Mouse (Mus musculus) hindbrain, embryonic 15.5 days (tissue): Measurements from ENCODE around the gene Gpr152. TPM values are rescaled to one million over a fixed set of nuclear protein-coding genes. Genes with fewer than 3 reads are reported as not detected.

Experiments
- ATAC-seq: fragments of 200-750 bp; cut with Nextera tagmentation; 2 replicates; pipeline ENCODE4 v1.8.0; 2017; ENCODE audit warnings: low read depth, moderate number of reproducible peaks, moderate TSS enrichment; ENCODE audit not compliant: low FRiP score
- H3K27ac ChIP-seq: fragments of 300-500 bp; sonication (generic); replicated peaks from 2 replicates; pipeline ENCODE4 v1.5.1; 2015; ENCODE audit warnings: mild to moderate bottlenecking, inconsistent platforms
- H3K27me3 ChIP-seq: fragments of 300-500 bp; sonication (generic); 2 replicates; pipeline ENCODE4 v1.6.1; 2015; ENCODE audit warnings: control low read depth, inconsistent platforms
- H3K36me3 ChIP-seq: fragments of 300-500 bp; sonication (generic); 2 replicates; pipeline ENCODE4 v1.6.1; 2015; ENCODE audit warnings: control low read depth, inconsistent platforms
- H3K4me1 ChIP-seq: fragments of 300-500 bp; sonication (generic); replicated peaks from 2 replicates; pipeline ENCODE4 v1.6.1; 2015; ENCODE audit warnings: control low read depth, inconsistent platforms
- H3K4me2 ChIP-seq: fragments of 300-500 bp; sonication (generic); 2 replicates; pipeline ENCODE4 v1.6.1; 2015; ENCODE audit warnings: moderate library complexity, mild to moderate bottlenecking, inconsistent platforms
- H3K4me3 ChIP-seq: fragments of 300-500 bp; sonication (generic); 2 replicates; pipeline ENCODE4 v1.5.1; 2015; ENCODE audit warnings: mild to moderate bottlenecking, inconsistent platforms
- H3K9ac ChIP-seq: fragments of 300-500 bp; sonication (generic); 2 replicates; pipeline ENCODE4 v1.6.1; 2015; ENCODE audit warnings: inconsistent platforms
- H3K9me3 ChIP-seq: fragments of 300-500 bp; sonication (generic); 2 replicates; pipeline ENCODE4 v1.6.1; 2016; ENCODE audit warnings: control low read depth, inconsistent platforms
- WGBS: fragments of 180-500 bp; shearing (Covaris S2); methylation state at CpG from one replicate; pipeline ENCODE4 v1.1.7; 2015; 5-methylcytosine and 5-hydroxymethylcytosine counted together
- polyA plus RNA-seq: library from polyadenylated mRNA; unstranded; fragments of >200 nt; fragmentation: Nextera tagmentation; extraction: Ambion mirVana; gene quantifications from 2 replicates; pipeline ENCODE4 v1.2.1, GENCODE M21; 2015

Gene Gpr152
- polyA plus RNA-seq, 1 experiment from 2014 or later: 0.04 TPM

DNA sequence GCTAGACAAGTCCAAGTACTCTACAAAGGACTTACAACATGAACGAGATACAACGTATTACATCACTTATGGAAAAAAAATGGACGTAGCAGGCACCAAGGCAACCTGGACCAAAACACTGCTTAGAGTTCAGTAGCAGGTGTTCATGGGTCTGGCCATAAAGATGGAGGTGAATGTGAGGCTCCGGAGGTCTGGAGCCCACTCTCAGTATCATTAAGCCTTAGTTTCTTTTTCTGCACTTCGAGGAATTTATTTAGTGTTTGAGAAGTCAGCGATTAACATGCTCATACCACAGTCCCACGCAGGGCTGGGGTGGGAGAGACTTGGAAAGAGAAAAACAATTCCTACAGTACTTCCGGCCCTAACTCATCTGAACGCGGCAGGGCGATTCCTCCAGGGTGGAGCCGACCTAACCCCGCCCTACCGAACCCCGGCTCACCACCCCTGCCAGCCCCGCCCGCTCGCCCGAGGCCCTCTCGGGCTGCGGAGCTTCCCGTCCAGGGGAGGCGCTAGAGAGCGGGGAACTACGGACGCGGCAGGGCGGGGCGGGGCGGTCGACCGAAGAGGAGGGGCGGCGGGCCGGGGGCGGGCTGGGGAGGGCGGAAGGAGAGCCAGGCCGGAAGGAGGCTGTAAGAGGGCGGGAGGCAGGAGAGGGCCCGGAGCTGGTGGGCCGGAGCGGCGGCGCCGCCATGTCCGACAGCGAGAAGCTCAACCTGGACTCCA lies 52.1 kb downstream of the Gpr152 start, which contains the start of gene Ppp1ca:
Ppp1ca (plus strand) TSS at position 538 of the 723 bp plus-strand sequence.
- H3K27ac ChIP-seq: peak within 1 kb of the TSS; percentile 94
- peak within 1 kb of the TSS; percentile 97 for H3K9ac ChIP-seq
- peak; percentile 92 for ATAC-seq
- no peaks in the 10 kb centered on the region for H3K27me3 ChIP-seq
- H3K4me1 ChIP-seq: peaks cover 39% of the 10 kb centered on the region
- H3K9me3 ChIP-seq: no peaks in the 10 kb centered on the region
- peak within 1 kb of the TSS; percentile 95 for H3K4me2 ChIP-seq
- H3K4me3 ChIP-seq: peak within 1 kb of the TSS; percentile 87
- H3K36me3 ChIP-seq: peaks cover 24% of the 10 kb centered on the region
- WGBS: 9% methylated on average over 31 of the region's 47 CpGs

DNA sequence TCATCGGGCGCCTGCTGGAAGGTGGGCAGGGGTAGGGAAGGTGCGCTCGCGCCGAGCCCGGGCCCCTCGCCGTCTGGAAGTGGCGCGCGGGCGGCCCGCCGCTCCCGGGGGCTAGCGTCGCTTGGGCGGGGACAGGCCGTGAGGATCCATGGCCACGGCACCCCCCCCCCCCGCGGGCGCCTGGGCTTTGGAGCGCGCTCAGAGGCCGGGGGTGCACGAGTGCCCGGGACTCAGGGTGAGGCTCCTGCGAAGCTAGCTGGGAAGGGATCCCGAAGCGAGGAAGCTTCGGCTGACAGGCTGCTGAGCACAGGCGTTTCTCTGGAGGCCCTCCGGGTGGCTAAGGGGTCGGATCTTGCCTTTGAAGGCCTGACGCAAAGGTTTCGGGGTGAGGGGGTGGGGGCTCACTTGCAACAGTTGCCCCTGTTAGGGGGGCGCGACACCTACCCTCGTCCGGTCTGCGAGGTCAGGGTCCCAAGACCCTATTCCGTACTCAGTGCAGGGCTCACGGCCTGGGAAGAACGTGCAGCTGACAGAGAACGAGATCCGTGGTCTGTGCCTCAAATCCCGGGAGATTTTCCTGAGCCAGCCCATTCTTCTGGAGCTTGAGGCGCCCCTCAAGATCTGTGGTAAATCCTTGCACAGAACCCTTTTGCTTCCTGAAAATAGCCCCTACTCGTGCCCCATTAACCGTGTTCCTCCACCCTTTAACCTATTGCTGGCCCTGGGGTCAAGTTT lies 52.8 kb downstream of the Gpr152 start:
- WGBS: under 1% methylated on average over 50 of the region's 52 CpGs
- Histone ChIP-seq H3K4me2 (peak overlapping the region; percentile 95), H3K27ac (peak overlapping the region; percentile 94), H3K27me3 (no peaks in the 10 kb centered on the region), H3K4me1 (peaks cover 41% of the 10 kb centered on the region), H3K9ac (peak overlapping the region; percentile 97), H3K9me3 (no peaks in the 10 kb centered on the region), H3K36me3 (peaks cover 30% of the 10 kb centered on the region), H3K4me3 (peak overlapping the region; percentile 87)
- peak; percentile 75 for ATAC-seq

DNA sequence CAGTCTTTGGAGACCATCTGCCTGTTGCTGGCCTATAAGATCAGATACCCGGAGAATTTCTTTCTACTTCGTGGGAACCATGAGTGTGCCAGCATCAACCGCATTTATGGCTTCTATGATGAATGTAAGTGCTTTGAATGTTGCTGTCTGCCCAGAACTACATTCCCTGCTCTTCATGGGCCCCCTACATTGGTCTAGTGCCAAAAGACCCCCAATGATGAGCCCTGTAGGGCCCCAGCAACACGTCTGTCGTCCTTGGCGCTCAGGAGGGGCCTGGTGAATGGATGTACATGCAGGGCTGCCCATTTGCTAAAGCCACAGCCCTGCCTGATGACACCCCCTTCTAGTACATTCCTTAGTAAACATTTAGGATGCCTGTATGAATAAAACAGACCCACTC lies 53.5 kb downstream of the Gpr152 start:
- Histone ChIP-seq H3K27ac (peak overlapping the region; percentile 94; the same call in 1 of the 2 replicates), H3K4me1 (peaks cover 41% of the 10 kb centered on the region), H3K36me3 (peaks cover 30% of the 10 kb centered on the region), H3K9me3 (no peaks in the 10 kb centered on the region), H3K9ac (peak overlapping the region; percentile 97), H3K4me2 (peak overlapping the region; percentile 95), H3K27me3 (no peaks in the 10 kb centered on the region), H3K4me3 (peak overlapping the region; percentile 87)
- 58% methylated on average over 6 of the region's 6 CpGs for WGBS
- no peak for ATAC-seq

DNA sequence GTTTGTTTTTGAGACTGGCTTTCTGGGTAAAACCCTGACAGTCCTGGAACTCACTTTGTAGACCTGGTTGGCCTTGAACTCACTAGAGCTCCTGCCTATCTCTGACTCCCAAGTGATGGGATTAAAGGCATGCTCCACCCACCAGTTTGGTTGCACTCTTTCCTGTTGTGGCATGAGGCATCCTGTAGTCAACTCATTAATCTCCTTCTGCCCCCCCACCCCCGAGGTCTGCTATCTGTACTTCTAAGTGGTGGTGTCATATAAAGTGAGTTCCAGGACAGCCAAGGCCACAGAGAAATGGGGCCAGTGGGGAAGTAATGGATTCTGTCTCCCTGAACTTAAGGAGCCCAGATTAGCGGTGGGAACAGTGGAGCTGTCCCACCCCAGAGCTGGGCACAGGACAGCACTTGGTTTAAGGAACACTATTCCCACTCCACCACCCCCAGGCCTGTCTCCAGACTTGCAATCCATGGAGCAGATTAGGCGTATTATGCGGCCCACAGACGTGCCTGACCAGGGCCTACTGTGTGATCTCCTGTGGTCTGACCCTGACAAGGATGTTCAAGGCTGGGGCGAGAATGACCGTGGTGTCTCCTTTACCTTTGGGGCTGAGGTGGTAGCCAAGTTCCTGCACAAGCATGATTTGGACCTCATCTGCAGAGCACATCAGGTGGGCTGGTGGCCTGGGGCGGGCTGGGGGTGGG lies 54.6 kb downstream of the Gpr152 start:
- WGBS: 88% methylated on average over 8 of the region's 8 CpGs
- H3K36me3 ChIP-seq: peaks cover 30% of the 10 kb centered on the region
- no peak overlapping the region for H3K27ac ChIP-seq
- peaks cover 41% of the 10 kb centered on the region for H3K4me1 ChIP-seq
- ATAC-seq: no peak
- no peak overlapping the region for H3K4me2 ChIP-seq
- H3K9ac ChIP-seq: no peak overlapping the region
- H3K4me3 ChIP-seq: no peak overlapping the region
- H3K9me3 ChIP-seq: no peaks in the 10 kb centered on the region
- H3K27me3 ChIP-seq: no peaks in the 10 kb centered on the region

DNA sequence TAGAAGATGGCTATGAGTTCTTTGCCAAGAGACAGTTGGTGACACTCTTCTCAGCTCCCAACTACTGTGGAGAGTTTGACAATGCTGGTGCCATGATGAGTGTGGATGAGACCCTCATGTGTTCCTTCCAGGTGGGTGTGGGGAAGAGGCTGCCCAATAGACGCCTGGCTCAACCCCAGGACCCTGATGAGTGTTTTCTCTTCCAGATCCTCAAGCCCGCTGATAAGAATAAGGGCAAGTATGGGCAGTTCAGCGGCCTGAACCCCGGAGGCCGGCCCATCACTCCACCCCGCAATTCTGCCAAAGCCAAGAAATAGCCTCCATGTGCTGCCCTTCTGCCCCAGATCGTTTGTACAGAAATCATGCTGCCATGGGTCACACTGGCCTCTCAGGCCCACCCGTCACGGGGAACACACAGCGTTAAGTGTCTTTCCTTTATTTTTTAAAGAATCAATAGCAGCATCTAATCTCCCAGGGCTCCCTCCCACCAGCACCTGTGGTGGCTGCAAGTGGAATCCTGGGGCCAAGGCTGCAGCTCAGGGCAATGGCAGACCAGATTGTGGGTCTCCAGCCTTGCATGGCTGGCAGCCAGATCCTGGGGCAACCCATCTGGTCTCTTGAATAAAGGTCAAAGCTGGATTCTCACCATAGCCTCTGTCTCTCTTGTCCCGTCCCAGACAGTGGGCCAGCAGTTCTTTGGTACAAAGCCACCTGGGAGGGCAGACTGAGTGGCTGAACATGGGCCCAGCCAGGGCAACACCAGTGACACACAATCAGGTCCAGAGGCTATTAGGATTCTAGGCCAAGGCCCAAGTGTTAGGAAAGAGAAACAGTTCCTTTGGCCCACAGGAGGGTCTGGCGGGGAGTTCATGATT lies 55.4 kb downstream of the Gpr152 start:
- peaks cover 44% of the 10 kb centered on the region for H3K4me1 ChIP-seq
- no peak overlapping the region for H3K9ac ChIP-seq
- 72% methylated on average over 12 of the region's 12 CpGs for WGBS
- H3K27ac ChIP-seq: peak overlapping the region; percentile 37; the same call in 1 of the 2 replicates
- H3K27me3 ChIP-seq: no peaks in the 10 kb centered on the region
- H3K36me3 ChIP-seq: peaks cover 30% of the 10 kb centered on the region
- no peak overlapping the region for H3K4me2 ChIP-seq
- ATAC-seq: no peak
- no peak overlapping the region for H3K4me3 ChIP-seq
- H3K9me3 ChIP-seq: no peaks in the 10 kb centered on the region

Other genes with a start within 250 kb of the Gpr152 start
- 16.4 and 16.8 TPM in 2 replicates for gene Tcirg1, start 232.7 kb upstream of the Gpr152 start, polyA plus RNA-seq
- 280 and 290 TPM in 2 replicates for gene Ndufs8, start 227.0 kb upstream of the Gpr152 start, polyA plus RNA-seq
- 2.7 and 3.0 TPM in 2 replicates for gene Aldh3b1, start 210.0 kb upstream of the Gpr152 start, polyA plus RNA-seq
- 11.9 and 14.0 TPM in 2 replicates for gene Unc93b1, start 204.6 kb upstream of the Gpr152 start, polyA plus RNA-seq
- not detected in 2 replicates for gene Aldh3b3, start 181.1 kb upstream of the Gpr152 start, polyA plus RNA-seq
- 0.18 and 0.27 TPM in 2 replicates for gene Aldh3b2, start 167.5 kb upstream of the Gpr152 start, polyA plus RNA-seq
- 2.5 and 3.0 TPM in 2 replicates for gene Acy3, start 153.2 kb upstream of the Gpr152 start, polyA plus RNA-seq
- 0.31 and 0.40 TPM in 2 replicates for gene Tbx10, start 147.0 kb upstream of the Gpr152 start, polyA plus RNA-seq
- gene Nudt8, start 139.2 kb upstream of the Gpr152 start, polyA plus RNA-seq: 25.8 and 26.5 TPM in 2 replicates
- 5.1 and 5.5 TPM in 2 replicates for gene Gm49405, start 139.2 kb upstream of the Gpr152 start, polyA plus RNA-seq
- 5.9 and 6.4 TPM in 2 replicates for gene Doc2g, start 136.5 kb upstream of the Gpr152 start, polyA plus RNA-seq
- 244 and 247 TPM in 2 replicates for gene Ndufv1, start 127.0 kb upstream of the Gpr152 start, polyA plus RNA-seq
- 534 and 573 TPM in 2 replicates for gene Gstp1, start 101.8 kb upstream of the Gpr152 start, polyA plus RNA-seq
- gene Gstp2, start 93.8 kb upstream of the Gpr152 start, polyA plus RNA-seq: 0.60 and 2.2 TPM in 2 replicates
- not detected in 2 replicates for gene Gstp3, start 80.2 kb upstream of the Gpr152 start, polyA plus RNA-seq
- gene Cabp2, start 58.2 kb upstream of the Gpr152 start, polyA plus RNA-seq: not detected in 2 replicates
- gene Cdk2ap2, start 42.6 kb upstream of the Gpr152 start, polyA plus RNA-seq: 82.5 and 92.5 TPM in 2 replicates
- gene Pitpnm1, start 39.8 kb upstream of the Gpr152 start, polyA plus RNA-seq: 74.3 and 81.1 TPM in 2 replicates
- gene Aip, start 13.9 kb upstream of the Gpr152 start, polyA plus RNA-seq: 102 and 104 TPM in 2 replicates
- gene Cabp4, start 4.2 kb downstream of the Gpr152 start, polyA plus RNA-seq: 0.21 and 0.26 TPM in 2 replicates
- 119 and 121 TPM in 2 replicates for gene Coro1b, start 8.8 kb downstream of the Gpr152 start, polyA plus RNA-seq
- 0.26 and 0.83 TPM in 2 replicates for gene Ptprcap, start 13.8 kb downstream of the Gpr152 start, polyA plus RNA-seq
- 47.8 and 56.7 TPM in 2 replicates for gene Rps6kb2, start 23.6 kb downstream of the Gpr152 start, polyA plus RNA-seq
- gene Carns1, start 35.7 kb downstream of the Gpr152 start, polyA plus RNA-seq: 5.6 and 6.1 TPM in 2 replicates
- gene Tbc1d10c, start 51.5 kb downstream of the Gpr152 start, polyA plus RNA-seq: 0.98 and 1.5 TPM in 2 replicates
- gene Ppp1ca, start 52.3 kb downstream of the Gpr152 start, polyA plus RNA-seq: 582 and 587 TPM in 2 replicates
- gene Rad9a, start 61.9 kb downstream of the Gpr152 start, polyA plus RNA-seq: 25.5 and 27.5 TPM in 2 replicates
- 0.69 and 0.75 TPM in 2 replicates for gene Clcf1, start 74.5 kb downstream of the Gpr152 start, polyA plus RNA-seq
- not detected in 2 replicates for gene AC109138.7, start 74.6 kb downstream of the Gpr152 start, polyA plus RNA-seq
- gene Pold4, start 92.1 kb downstream of the Gpr152 start, polyA plus RNA-seq: 19.2 and 20.9 TPM in 2 replicates
- 15.9 and 18.5 TPM in 2 replicates for gene Ssh3, start 129.4 kb downstream of the Gpr152 start, polyA plus RNA-seq
- 58.3 and 63.4 TPM in 2 replicates for gene Ankrd13d, start 143.3 kb downstream of the Gpr152 start, polyA plus RNA-seq
- gene Grk2, start 166.4 kb downstream of the Gpr152 start, polyA plus RNA-seq: 25.7 and 31.9 TPM in 2 replicates